Mouse (Mus musculus) heart, embryonic 15.5 days (tissue): ENCODE measurements around the gene Has3. TPM values are rescaled to one million over a fixed set of nuclear protein-coding genes. Genes with fewer than 3 reads are reported as not detected.

Source experiments
- ATAC-seq: fragments of 200-750 bp; cut with Nextera tagmentation; replicated peaks from 2 replicates; pipeline ENCODE4 v1.8.0; 2017; ENCODE audit warnings: low read depth, moderate TSS enrichment; ENCODE audit not compliant: insufficient number of reproducible peaks, insufficient read depth, low FRiP score
- H3K27ac ChIP-seq: fragments of 300-500 bp; sonication (generic); 2 replicates; pipeline ENCODE4 v1.5.1; 2015; ENCODE audit warnings: mild to moderate bottlenecking, inconsistent platforms
- H3K27me3 ChIP-seq: fragments of 300-500 bp; sonication (generic); 2 replicates; pipeline ENCODE4 v1.6.1; 2015; ENCODE audit warnings: inconsistent platforms
- H3K36me3 ChIP-seq: fragments of 300-500 bp; sonication (generic); 2 replicates; pipeline ENCODE4 v1.6.1; 2015; ENCODE audit warnings: mild to moderate bottlenecking, inconsistent platforms
- H3K4me1 ChIP-seq: fragments of 300-500 bp; sonication (generic); replicated peaks from 2 replicates; pipeline ENCODE4 v1.6.1; 2015; ENCODE audit warnings: inconsistent platforms
- H3K4me2 ChIP-seq: fragments of 300-500 bp; sonication (generic); 2 replicates; pipeline ENCODE4 v1.6.1; 2015; ENCODE audit warnings: inconsistent platforms, mild to moderate bottlenecking, moderate library complexity
- H3K4me3 ChIP-seq: fragments of 300-500 bp; sonication (generic); 2 replicates; pipeline ENCODE4 v1.5.1; 2015; ENCODE audit warnings: mild to moderate bottlenecking, inconsistent platforms
- H3K9ac ChIP-seq: fragments of 300-500 bp; sonication (generic); 2 replicates; pipeline ENCODE4 v1.6.1; 2015; ENCODE audit warnings: mild to moderate bottlenecking, inconsistent platforms
- H3K9me3 ChIP-seq: fragments of 300-500 bp; sonication (generic); replicated peaks from 2 replicates; pipeline ENCODE4 v1.6.1; 2016; ENCODE audit warnings: inconsistent platforms
- WGBS: fragments of 180-500 bp; shearing (Covaris S2); methylation state at CpG from one replicate; pipeline ENCODE4 v1.1.7; 2015; ENCODE audit warnings: mixed read lengths; 5-methylcytosine and 5-hydroxymethylcytosine counted together
- polyA plus RNA-seq: library from polyadenylated mRNA; unstranded; fragments of >200 nt; fragmentation: Nextera tagmentation; extraction: Ambion mirVana; gene quantifications from 2 replicates; pipeline ENCODE4 v1.2.1, GENCODE M21; 2015

The Has3 gene
- polyA plus RNA-seq, 1 experiment from 2014 or later: 0.14 TPM

GRCm38 (mm10) chr8:106887336-106888189 is 17.5 kb downstream of the Has3 start:
- Histone ChIP-seq H3K27ac (no peak overlapping the region), H3K4me2 (no peak overlapping the region), H3K27me3 (no peaks in the 10 kb centered on the region), H3K36me3 (peaks cover 27% of the 10 kb centered on the region; the same call in 1 of the 2 replicates), H3K4me1 (peaks cover 26% of the 10 kb centered on the region), H3K9ac (no peak overlapping the region), H3K4me3 (no peak overlapping the region), H3K9me3 (no peaks in the 10 kb centered on the region)
- ATAC-seq: 0 out of 2 replicates have a peak, but pooled peaks have one; percentile 35
- WGBS: 40% methylated on average over 5 of the region's 5 CpGs

DNA sequence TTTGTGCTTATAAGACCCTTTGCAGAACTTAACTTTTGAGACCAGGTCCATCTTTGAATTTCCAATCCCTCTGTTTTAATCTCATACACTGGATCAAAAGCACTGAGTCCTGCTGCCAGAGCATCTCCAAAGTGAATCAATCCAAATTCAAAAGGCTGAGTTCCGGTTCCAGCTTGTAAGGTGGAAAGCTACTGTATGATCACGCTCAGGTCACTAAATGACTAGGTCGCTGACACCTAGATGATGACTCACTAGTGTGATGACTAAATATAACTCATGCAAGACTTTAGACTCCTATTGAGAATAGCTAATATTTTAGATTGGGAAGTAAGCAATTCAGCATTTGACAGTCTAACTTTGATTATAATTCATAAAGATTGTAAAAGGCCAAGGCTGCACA is 18.8 kb downstream of the Has3 start:
- WGBS: 51% methylated on average over 3 of the region's 3 CpGs
- no peak overlapping the region for H3K4me3 ChIP-seq
- no peak overlapping the region for H3K9ac ChIP-seq
- H3K36me3 ChIP-seq: peaks cover 22% of the 10 kb centered on the region; the same call in 1 of the 2 replicates
- peaks cover 26% of the 10 kb centered on the region for H3K4me1 ChIP-seq
- no peak overlapping the region for H3K4me2 ChIP-seq
- ATAC-seq: no peak
- no peaks in the 10 kb centered on the region for H3K9me3 ChIP-seq
- peak overlapping the region; percentile 16; the same call in 1 of the 2 replicates for H3K27ac ChIP-seq
- H3K27me3 ChIP-seq: no peaks in the 10 kb centered on the region

GRCm38 (mm10) chr8:106892210-106892805 is 22.3 kb downstream of the Has3 start:
- peaks cover 36% of the 10 kb centered on the region for H3K4me1 ChIP-seq
- ATAC-seq: no peak
- no peaks in the 10 kb centered on the region for H3K27me3 ChIP-seq
- no peaks in the 10 kb centered on the region for H3K9me3 ChIP-seq
- 1% methylated on average over 15 of the region's 15 CpGs for WGBS
- H3K9ac ChIP-seq: peak overlapping the region; percentile 92
- H3K27ac ChIP-seq: peak overlapping the region; percentile 96
- peak overlapping the region; percentile 81 for H3K4me3 ChIP-seq
- H3K36me3 ChIP-seq: peaks cover 16% of the 10 kb centered on the region
- H3K4me2 ChIP-seq: peak overlapping the region; percentile 69

- Histone ChIP-seq H3K27me3 (no peaks in the 10 kb centered on the region), H3K4me3 (peak overlapping the region; percentile 81), H3K4me2 (peak overlapping the region; percentile 69), H3K36me3 (peaks cover 20% of the 10 kb centered on the region), H3K4me1 (peaks cover 36% of the 10 kb centered on the region), H3K27ac (peak overlapping the region; percentile 96), H3K9ac (peak overlapping the region; percentile 92), H3K9me3 (no peaks in the 10 kb centered on the region)
- under 1% methylated on average over 56 of the region's 57 CpGs for WGBS
- peak; percentile 81 for ATAC-seq
Observed at GRCm38 (mm10) chr8:106892806-106893451, 22.9 kb downstream of the Has3 start.

DNA sequence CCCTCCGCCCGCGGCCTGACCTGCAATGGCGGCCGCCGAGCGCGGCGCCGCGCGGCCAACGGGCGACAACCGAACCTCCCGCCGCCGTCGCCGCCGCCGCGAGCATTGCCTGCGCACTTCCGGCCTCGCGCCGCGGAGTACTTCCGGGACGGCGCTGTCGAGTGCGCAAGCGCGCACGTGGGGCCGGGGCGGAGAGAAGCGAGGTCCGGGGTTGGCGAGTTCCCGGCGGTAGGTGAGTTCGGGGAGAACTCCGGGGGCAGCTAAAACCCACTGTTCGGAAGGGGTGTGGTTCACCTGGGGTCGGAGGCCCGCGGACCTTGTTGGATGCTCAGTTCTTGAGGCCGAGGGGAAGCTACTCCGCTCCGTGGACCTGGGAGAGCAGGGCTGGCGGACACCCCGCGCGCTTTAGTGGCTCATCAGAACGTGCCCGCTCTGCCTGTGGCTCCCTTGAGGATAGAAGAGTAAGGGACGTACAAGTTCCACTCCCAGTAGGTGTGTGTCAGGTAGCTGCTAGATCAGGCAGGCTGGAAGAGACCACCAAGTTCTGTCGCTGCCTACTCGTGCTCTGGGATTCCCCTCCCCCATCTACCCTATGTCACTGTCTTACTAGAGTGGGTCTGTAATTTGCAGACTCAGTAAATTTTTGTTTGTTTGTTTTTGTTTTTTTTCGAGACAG is 23.6 kb downstream of the Has3 start, which contains the start of gene Utp4:
Gene Utp4, plus strand, starts transcription at position 156 of the 676 bp plus-strand sequence.
- WGBS: under 1% methylated on average over 63 of the region's 63 CpGs

GRCm38 (mm10) chr8:106899473-106899872 is 29.4 kb downstream of the Has3 start:
- Histone ChIP-seq H3K4me1 (peaks cover 3% of the 10 kb centered on the region), H3K9ac (no peak overlapping the region), H3K27me3 (no peaks in the 10 kb centered on the region), H3K4me2 (no peak overlapping the region), H3K27ac (no peak overlapping the region), H3K36me3 (peaks cover 71% of the 10 kb centered on the region), H3K4me3 (no peak overlapping the region), H3K9me3 (no peaks in the 10 kb centered on the region)
- ATAC-seq: no peak
- WGBS: 92% methylated on average over 5 of the region's 5 CpGs

More for the DNA sequence above, 23.6 kb downstream of the Has3 start, which contains the start of gene Utp4:
- peaks cover 27% of the 10 kb centered on the region for H3K36me3 ChIP-seq
- no peaks in the 10 kb centered on the region for H3K9me3 ChIP-seq
- peak; percentile 91 for ATAC-seq
- H3K4me1 ChIP-seq: peaks cover 31% of the 10 kb centered on the region
- no peaks in the 10 kb centered on the region for H3K27me3 ChIP-seq
- peak within 1 kb of the TSS; percentile 81 for H3K4me3 ChIP-seq
- H3K4me2 ChIP-seq: peak within 1 kb of the TSS; percentile 69
- H3K9ac ChIP-seq: peak within 1 kb of the TSS; percentile 92
- H3K27ac ChIP-seq: peak within 1 kb of the TSS; percentile 96

- H3K4me1 ChIP-seq: no peaks in the 10 kb centered on the region
- no peak overlapping the region for H3K27ac ChIP-seq
- no peak for ATAC-seq
- no peak overlapping the region for H3K9ac ChIP-seq
- H3K9me3 ChIP-seq: no peaks in the 10 kb centered on the region
- peaks cover 70% of the 10 kb centered on the region for H3K36me3 ChIP-seq
- WGBS: 91% methylated on average over 17 of the region's 17 CpGs
- no peaks in the 10 kb centered on the region for H3K27me3 ChIP-seq
- no peak overlapping the region for H3K4me2 ChIP-seq
- no peak overlapping the region for H3K4me3 ChIP-seq
Observed at GRCm38 (mm10) chr8:106905727-106906480, 35.9 kb downstream of the Has3 start.

DNA sequence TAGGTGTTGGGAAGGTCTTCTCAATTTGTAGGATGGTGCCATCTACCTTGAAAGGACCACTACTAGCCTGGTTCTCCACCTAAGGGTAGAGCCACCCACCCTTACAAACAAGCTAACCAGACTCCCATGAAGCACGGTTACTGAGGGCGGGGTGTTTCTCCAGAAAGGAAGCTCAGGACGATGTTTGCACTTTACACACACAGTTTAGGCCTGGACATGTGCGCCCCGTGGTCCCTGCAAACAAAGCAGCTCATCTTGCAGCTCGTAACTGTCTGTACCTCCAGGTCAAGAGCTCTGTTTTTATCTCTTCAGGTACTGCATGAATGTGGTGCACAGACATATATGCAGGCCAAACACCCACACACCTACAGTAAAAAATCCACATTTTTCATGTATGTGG is 36.6 kb downstream of the Has3 start:
- Histone ChIP-seq H3K4me2 (no peak overlapping the region), H3K9ac (no peak overlapping the region), H3K9me3 (no peaks in the 10 kb centered on the region), H3K27ac (no peak overlapping the region), H3K36me3 (peaks cover 68% of the 10 kb centered on the region), H3K27me3 (no peaks in the 10 kb centered on the region), H3K4me1 (no peaks in the 10 kb centered on the region), H3K4me3 (no peak overlapping the region)
- WGBS: 95% methylated on average over 6 of the region's 6 CpGs
- ATAC-seq: no peak

- Histone ChIP-seq H3K4me1 (no peaks in the 10 kb centered on the region), H3K9me3 (no peaks in the 10 kb centered on the region), H3K4me2 (no peak overlapping the region), H3K36me3 (peaks cover 72% of the 10 kb centered on the region), H3K27ac (no peak overlapping the region; the same call in 1 of the 2 replicates), H3K9ac (no peak overlapping the region), H3K4me3 (no peak overlapping the region), H3K27me3 (no peaks in the 10 kb centered on the region)
- WGBS: 74% methylated on average over 6 of the region's 6 CpGs
- ATAC-seq: no peak
Observed at GRCm38 (mm10) chr8:106907450-106907849, 37.4 kb downstream of the Has3 start.

DNA sequence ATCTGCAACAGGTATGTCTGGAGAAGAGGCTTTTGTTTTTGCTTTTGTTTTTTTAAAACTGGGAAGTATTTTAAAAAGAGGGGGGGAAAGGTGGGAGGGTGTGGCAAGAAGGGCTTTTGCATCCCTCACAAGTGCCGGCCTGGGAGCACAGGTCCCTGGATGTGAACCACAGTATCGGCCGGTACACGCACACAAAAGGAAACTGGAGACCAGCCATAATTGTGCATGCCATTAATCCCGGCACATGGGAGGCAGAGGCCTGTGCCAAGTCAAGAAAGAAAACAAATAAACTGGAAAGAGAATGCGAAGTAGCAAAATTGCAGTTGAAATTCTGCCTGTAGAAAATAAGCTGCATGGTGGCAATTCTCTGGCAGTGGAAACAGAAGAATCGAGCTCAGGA is 38.2 kb downstream of the Has3 start:
- Histone ChIP-seq H3K4me1 (no peaks in the 10 kb centered on the region), H3K4me3 (no peak overlapping the region), H3K9me3 (no peaks in the 10 kb centered on the region), H3K36me3 (peaks cover 70% of the 10 kb centered on the region), H3K4me2 (no peak overlapping the region), H3K27ac (no peak overlapping the region), H3K27me3 (no peaks in the 10 kb centered on the region), H3K9ac (no peak overlapping the region)
- ATAC-seq: no peak
- 77% methylated on average over 7 of the region's 7 CpGs for WGBS
